11 mouse cellular contexts compared by ENCODE assay signal in the genomic region with DNA sequence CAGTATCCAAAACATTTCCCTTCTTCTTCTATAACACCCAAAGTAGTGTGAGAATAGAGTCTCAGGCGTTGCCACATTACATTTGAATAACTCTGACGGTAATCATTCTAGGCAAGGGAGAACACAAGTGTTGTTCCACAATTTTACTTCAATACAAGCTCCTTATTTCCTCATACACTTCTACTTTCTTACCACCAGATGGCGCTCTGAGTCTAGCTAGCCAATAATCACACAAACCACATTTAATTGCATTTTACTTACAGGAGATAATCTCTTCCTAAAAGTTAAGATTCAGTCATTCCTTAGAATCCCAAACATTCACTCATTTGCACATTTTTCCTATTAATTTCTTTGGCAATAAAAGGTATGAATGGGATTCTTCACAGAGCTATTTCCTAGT.
DNase-seq lines count a peak whose midpoint lies in the region; ATAC-seq and TF ChIP-seq lines count a peak whose summit lies in the region.
"Had no signal": no experiment of that assay in that cellular context is flagged by ENCODE, and none has a peak within 500 bp of the region (broad histone marks: within the 10 kb centered on the region; RNA-seq: fewer than 3 reads in every experiment).

No protein-coding gene starts in this region.

- H3K4me2 ChIP-seq in hindbrain, embryonic 14.5 days (replicated peaks), result no peak overlapping the region
- no peak overlapping the region for H3K4me2 ChIP-seq in hindbrain, embryonic 16.5 days (ENCODE audit: low read length)
- H3K4me2 ChIP-seq in neural tube, embryonic 11.5 days (ENCODE audit: low read depth), result no peak overlapping the region
- H3K4me2 ChIP-seq in neural tube, embryonic 15.5 days, result no peak overlapping the region
- H3K4me2 ChIP-seq in stomach, postnatal 0 days (replicated peaks; ENCODE audit: low read depth), result no peak overlapping the region
- H3K4me2 ChIP-seq: forebrain, embryonic 12.5 days; lung, embryonic 15.5 days had no signal

- peak; percentile 96 for TF ChIP-seq CTCF in stomach, postnatal 0 days (IDR thresholded peaks at IDR 0.05; ENCODE audit: low read depth)

- H3K27ac ChIP-seq in hindbrain, embryonic 14.5 days, result no peak overlapping the region
- H3K27ac ChIP-seq in hindbrain, embryonic 16.5 days (ENCODE audit: low read depth, low read length), result no peak overlapping the region
- H3K27ac ChIP-seq in neural tube, embryonic 11.5 days (ENCODE audit: low read depth, low read length), result no peak overlapping the region
- no peak overlapping the region for H3K27ac ChIP-seq in neural tube, embryonic 15.5 days (replicated peaks)
- H3K27ac ChIP-seq in stomach, postnatal 0 days (replicated peaks), result no peak overlapping the region
- H3K27ac ChIP-seq: forebrain, embryonic 12.5 days; lung, embryonic 15.5 days had no signal

- no peak for ATAC-seq in hindbrain, embryonic 14.5 days (ENCODE audit: low FRiP score)
- ATAC-seq in hindbrain, embryonic 16.5 days, result no peak
- no peak for ATAC-seq in neural tube, embryonic 11.5 days (ENCODE audit: insufficient read depth, low FRiP score, low TSS enrichment)
- no peak for ATAC-seq in neural tube, embryonic 15.5 days (ENCODE audit: low FRiP score)
- no peak for ATAC-seq in stomach, postnatal 0 days (ENCODE audit: low FRiP score, low TSS enrichment)

- H3K9ac ChIP-seq in hindbrain, embryonic 14.5 days, result no peak overlapping the region
- no peak overlapping the region for H3K9ac ChIP-seq in hindbrain, embryonic 16.5 days (ENCODE audit: low read depth, low read length)
- no peak overlapping the region for H3K9ac ChIP-seq in neural tube, embryonic 11.5 days (ENCODE audit: low read length)
- H3K9ac ChIP-seq in neural tube, embryonic 15.5 days (replicated peaks), result no peak overlapping the region
- no peak overlapping the region for H3K9ac ChIP-seq in stomach, postnatal 0 days (ENCODE audit: low read length)
- H3K9ac ChIP-seq: forebrain, embryonic 12.5 days; lung, embryonic 15.5 days had no signal

- H3K9me3 ChIP-seq in hindbrain, embryonic 14.5 days (ENCODE audit: control insufficient read depth, low read length), result no peaks in the 10 kb centered on the region
- H3K9me3 ChIP-seq in hindbrain, embryonic 16.5 days (ENCODE audit: control insufficient read depth, low read length), result no peaks in the 10 kb centered on the region
- no peaks in the 10 kb centered on the region for H3K9me3 ChIP-seq in neural tube, embryonic 11.5 days (ENCODE audit: control insufficient read depth, low read length)
- H3K9me3 ChIP-seq in neural tube, embryonic 15.5 days (replicated peaks), result no peaks in the 10 kb centered on the region
- no peaks in the 10 kb centered on the region for H3K9me3 ChIP-seq in stomach, postnatal 0 days (ENCODE audit: control insufficient read depth, low read length)
- H3K9me3 ChIP-seq: forebrain, embryonic 12.5 days; lung, embryonic 15.5 days had no signal

- H3K4me1 ChIP-seq in hindbrain, embryonic 14.5 days (replicated peaks; ENCODE audit: control insufficient read depth, insufficient read depth, low read length), result peaks cover 12% of the 10 kb centered on the region; the same call in 1 of the 2 replicates
- no peaks in the 10 kb centered on the region for H3K4me1 ChIP-seq in hindbrain, embryonic 16.5 days (ENCODE audit: control insufficient read depth, insufficient read depth, low read depth, low read length)
- no peaks in the 10 kb centered on the region for H3K4me1 ChIP-seq in neural tube, embryonic 11.5 days (ENCODE audit: control insufficient read depth, insufficient read depth, low read length)
- H3K4me1 ChIP-seq in neural tube, embryonic 15.5 days, result peaks cover 6% of the 10 kb centered on the region; the same call in 1 of the 2 replicates
- no peaks in the 10 kb centered on the region for H3K4me1 ChIP-seq in stomach, postnatal 0 days (replicated peaks; ENCODE audit: control insufficient read depth, insufficient read depth)

- TF ChIP-seq EP300 in stomach, postnatal 0 days (optimal IDR thresholded peaks at IDR 0.05), result no peak

- no peak overlapping the region for H3K4me3 ChIP-seq in hindbrain, embryonic 14.5 days (replicated peaks; ENCODE audit: low read length)
- no peak overlapping the region for H3K4me3 ChIP-seq in hindbrain, embryonic 16.5 days (ENCODE audit: low read length)
- H3K4me3 ChIP-seq in neural tube, embryonic 11.5 days (ENCODE audit: low read depth, low read length), result no peak overlapping the region
- no peak overlapping the region for H3K4me3 ChIP-seq in neural tube, embryonic 15.5 days (replicated peaks)
- H3K4me3 ChIP-seq in stomach, postnatal 0 days (ENCODE audit: low read depth, low read length), result no peak overlapping the region
- H3K4me3 ChIP-seq: forebrain, embryonic 12.5 days; lung, embryonic 15.5 days had no signal

- WGBS in hindbrain, embryonic 14.5 days, result 3% methylated on average over 3 of the region's 3 CpGs
- 4% methylated on average over 3 of the region's 3 CpGs for WGBS in hindbrain, embryonic 16.5 days
- WGBS in neural tube, embryonic 11.5 days, result 6% methylated on average over 3 of the region's 3 CpGs
- WGBS in neural tube, embryonic 15.5 days, result 2% methylated on average over 3 of the region's 3 CpGs
- 0% methylated on average over 3 of the region's 3 CpGs for WGBS in stomach, postnatal 0 days

- peak; percentile 83 for DNase-seq in hindbrain, embryonic 14.5 days (ENCODE audit: low spot score)
- DNase-seq in neural tube, embryonic 11.5 days (ENCODE audit: low spot score), result peak; percentile 18
- peak; percentile 78 for DNase-seq in embryo, embryonic 10 days (ENCODE audit: low spot score)
- no peak for DNase-seq in stomach, postnatal 0 days (ENCODE audit: low spot score)
- DNase-seq in thymus, postnatal 14 days, result no peak
- no peak for DNase-seq in cerebellum, postnatal 36 days
- DNase-seq: adrenal gland, postnatal 25 days had no signal

- H3K27me3 ChIP-seq in hindbrain, embryonic 14.5 days (ENCODE audit: control insufficient read depth, insufficient read depth, low read length), result no peaks in the 10 kb centered on the region
- no peaks in the 10 kb centered on the region for H3K27me3 ChIP-seq in hindbrain, embryonic 16.5 days (replicated peaks; ENCODE audit: control insufficient read depth, insufficient read depth, low read length)
- H3K27me3 ChIP-seq in neural tube, embryonic 11.5 days (ENCODE audit: control insufficient read depth, insufficient read depth, low read length), result no peaks in the 10 kb centered on the region
- H3K27me3 ChIP-seq in neural tube, embryonic 15.5 days (replicated peaks), result no peaks in the 10 kb centered on the region
- H3K27me3 ChIP-seq in stomach, postnatal 0 days (ENCODE audit: control insufficient read depth, insufficient read depth, low read length), result no peaks in the 10 kb centered on the region
- H3K27me3 ChIP-seq: forebrain, embryonic 12.5 days; lung, embryonic 15.5 days had no signal

- H3K36me3 ChIP-seq in hindbrain, embryonic 14.5 days (replicated peaks; ENCODE audit: control insufficient read depth, insufficient read depth), result no peaks in the 10 kb centered on the region
- H3K36me3 ChIP-seq in hindbrain, embryonic 16.5 days (ENCODE audit: control insufficient read depth, insufficient read depth, low read length), result no peaks in the 10 kb centered on the region
- no peaks in the 10 kb centered on the region for H3K36me3 ChIP-seq in neural tube, embryonic 11.5 days (ENCODE audit: control insufficient read depth, insufficient read depth, low read length)
- no peaks in the 10 kb centered on the region for H3K36me3 ChIP-seq in neural tube, embryonic 15.5 days
- H3K36me3 ChIP-seq in stomach, postnatal 0 days (ENCODE audit: control insufficient read depth, insufficient read depth, low read length), result no peaks in the 10 kb centered on the region
- H3K36me3 ChIP-seq: forebrain, embryonic 12.5 days; lung, embryonic 15.5 days had no signal

Comparison
In these comparisons a context has a peak if more than half of its experiments do, and no peak if none do; other contexts are left out.
1. DNase-seq: peak in hindbrain, embryonic 14.5 days (single experiment), neural tube, embryonic 11.5 days (single experiment) and embryo, embryonic 10 days (single experiment); none in stomach, postnatal 0 days (single experiment), thymus, postnatal 14 days (single experiment) and cerebellum, postnatal 36 days (0 of 2).